Mouse (Mus musculus) kidney, adult 2 months (tissue): ENCODE measurements at regions not wholly inside any gene's neighbourhood (a gene's known extent, or its start where the extent isn't known, plus 50 kb on each side); places are given as distances from the start of the nearest gene placed in this dataset.

Experiments used
- CTCF ChIP-seq: fragments of 200-500 bp; conservative IDR thresholded peaks from 2 replicates; pipeline ENCODE4 v1.5.1; 2011; ENCODE audit warnings: low read depth, mild to moderate bottlenecking, control low read depth, low read length, moderate library complexity, mixed read lengths; ENCODE audit not compliant: insufficient read depth, insufficient read length
- POLR2A ChIP-seq: fragments of 200-500 bp; IDR thresholded peaks from one replicate; pipeline ENCODE4 v1.6.1; 2011; ENCODE audit warnings: low read depth, low read length, control low read depth

- TF ChIP-seq POLR2A (no peak), CTCF (no peak)
Observed at GRCm38 (mm10) chr12:15717342-15717741, 99.4 kb downstream of the Trib2 start.
